Mouse (Mus musculus) fibroblast of lung, adult 2 months (primary cell): ENCODE measurements around the gene Gopc.
"Not testable (repeated sequence)": the region's sequence is repeated elsewhere in the genome, so short reads cannot be mapped to it uniquely, and the experiment has no call there.

Experiments used
- DNase-seq: peaks from one replicate; pipeline ENCODE4 v3.0.0-alpha.2; 2011; ENCODE audit warnings: low read depth

The Gopc gene

GRCm38 (mm10) chr10:52387192-52387591, 5.3 kb upstream of the Gopc start:
- DNase-seq = no peak

GRCm38 (mm10) chr10:52384823-52385610, 3.1 kb upstream of the Gopc start:
- DNase-seq = no peak

- no peak for DNase-seq
These were observed 1.6 kb upstream of the Gopc start for GRCm38 (mm10) chr10:52383522-52383921.

- DNase-seq = no peak
These were observed 1.1 kb upstream of the Gopc start for GRCm38 (mm10) chr10:52383022-52383421.

- no peak for DNase-seq
These were observed 563 bp downstream of the Gopc start for GRCm38 (mm10) chr10:52381321-52381801.

- DNase-seq = no peak
These were observed 4.1 kb downstream of the Gopc start for GRCm38 (mm10) chr10:52377813-52378212.

- DNase-seq = no peak
These were observed 5.5 kb downstream of the Gopc start for GRCm38 (mm10) chr10:52376422-52376821.

GRCm38 (mm10) chr10:52374651-52375050, 7.3 kb downstream of the Gopc start:
- DNase-seq = no peak

GRCm38 (mm10) chr10:52373834-52374233, 8.1 kb downstream of the Gopc start:
- no peak for DNase-seq

- DNase-seq = no peak
These were observed 13.5 kb downstream of the Gopc start for GRCm38 (mm10) chr10:52368376-52368775.

GRCm38 (mm10) chr10:52360862-52361609, 20.9 kb downstream of the Gopc start:
- no peak for DNase-seq

GRCm38 (mm10) chr10:52360241-52360735, 21.6 kb downstream of the Gopc start:
- DNase-seq = no peak

GRCm38 (mm10) chr10:52358467-52358866, 23.5 kb downstream of the Gopc start, which contains the start of gene Gm26741:
Gm26741 (plus strand) TSS chr10:52358767.
- DNase-seq = no peak

- no peak for DNase-seq
These were observed 28.7 kb downstream of the Gopc start for GRCm38 (mm10) chr10:52353184-52353583.

- not testable (repeated sequence) for DNase-seq
These were observed 38.6 kb downstream of the Gopc start for GRCm38 (mm10) chr10:52343324-52343723.

GRCm38 (mm10) chr10:52331007-52331406, 50.9 kb downstream of the Gopc start:
- peak; percentile 23 for DNase-seq

GRCm38 (mm10) chr10:52321918-52322317, 60.0 kb downstream of the Gopc start:
- no peak for DNase-seq

- DNase-seq = no peak
These were observed 62.2 kb downstream of the Gopc start for GRCm38 (mm10) chr10:52319506-52320286.

GRCm38 (mm10) chr10:52309196-52309595, 72.7 kb downstream of the Gopc start:
- no peak for DNase-seq

- no peak for DNase-seq
These were observed 77.3 kb downstream of the Gopc start for GRCm38 (mm10) chr10:52304574-52304973.

- DNase-seq = no peak
These were observed 79.7 kb downstream of the Gopc start for GRCm38 (mm10) chr10:52302271-52302670.

- DNase-seq = no peak
These were observed 80.2 kb downstream of the Gopc start for GRCm38 (mm10) chr10:52301766-52302165.
